Mouse (Mus musculus): ENCODE data around the gene Slc5a1.

DNA sequence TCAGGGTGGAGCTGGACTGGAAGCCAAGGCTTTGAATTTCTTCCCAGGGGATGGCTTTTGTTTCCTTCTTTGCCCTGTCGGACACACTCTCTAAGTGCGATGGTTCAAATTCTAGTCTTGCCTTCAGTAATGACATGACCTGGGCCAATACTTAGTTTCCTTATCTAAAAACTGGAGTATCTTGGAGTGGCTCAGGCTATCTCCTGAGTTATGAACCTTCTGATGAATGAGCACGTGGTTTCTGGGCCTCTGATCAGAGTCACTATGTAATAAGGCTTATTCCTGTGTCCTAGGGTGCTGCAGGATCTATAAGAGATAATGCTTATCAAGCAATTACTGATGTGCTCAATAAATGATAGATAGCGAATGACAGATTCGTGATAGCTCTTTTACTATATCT lies 19.4 kb upstream of the Slc5a1 start:
- TF ChIP-seq CTCF (IDR thresholded peaks at IDR 0.05; ENCODE audit: control insufficient read depth, insufficient read depth, insufficient replicate concordance, low read depth, low read length) (no peak), POLR2A (IDR thresholded peaks at IDR 0.05; ENCODE audit: control insufficient read depth, low read depth, low read length) (no peak)
